Mouse (Mus musculus) thymus, adult 2 months (tissue): ENCODE measurements around the gene Dcx. TPM values are rescaled to one million over a fixed set of nuclear protein-coding genes. Genes with fewer than 3 reads are reported as not detected.

Experiments
- DNase-seq: peaks from one replicate; pipeline ENCODE4 v3.0.0; 2021
- H3K27ac ChIP-seq: fragments of 200-500 bp; 2 replicates; pipeline ENCODE4 v1.5.1; 2012; ENCODE audit warnings: low read length, control low read depth; ENCODE audit not compliant: control insufficient read depth, insufficient read depth
- H3K27me3 ChIP-seq: fragments of 200-500 bp; 2 replicates; pipeline ENCODE4 v1.6.1; 2012; ENCODE audit warnings: mild to moderate bottlenecking, low read length, moderate library complexity, mixed read lengths; ENCODE audit not compliant: control insufficient read depth, insufficient read depth
- H3K36me3 ChIP-seq: fragments of 200-500 bp; 2 replicates; pipeline ENCODE4 v1.6.1; 2012; ENCODE audit warnings: mild to moderate bottlenecking, low read length, moderate library complexity; ENCODE audit not compliant: control insufficient read depth, insufficient read depth
- H3K4me1 ChIP-seq: fragments of 200-500 bp; replicated peaks from 2 replicates; pipeline ENCODE4 v1.6.1; 2012; ENCODE audit warnings: low read length; ENCODE audit not compliant: control insufficient read depth, insufficient read depth
- H3K4me3 ChIP-seq: fragments of 200-500 bp; 2 replicates; pipeline ENCODE4 v1.5.1; 2012; ENCODE audit warnings: mild to moderate bottlenecking, low read length, control low read depth, moderate library complexity; ENCODE audit not compliant: control insufficient read depth, insufficient read depth
- CTCF ChIP-seq: fragments of 200-500 bp; IDR thresholded peaks from 2 replicates; pipeline ENCODE4 v1.5.1; 2012; ENCODE audit warnings: mild to moderate bottlenecking, control low read depth, low read length, moderate library complexity, borderline replicate concordance; ENCODE audit not compliant: control insufficient read depth, poor library complexity, insufficient read depth; ENCODE audit errors: extremely low read depth
- POLR2A ChIP-seq: fragments of 200-500 bp; IDR thresholded peaks from 2 replicates; pipeline ENCODE4 v1.6.1; 2012; ENCODE audit warnings: mild to moderate bottlenecking, low read length, control low read depth, moderate library complexity; ENCODE audit not compliant: control insufficient read depth, poor library complexity, insufficient read depth; ENCODE audit errors: extremely low read depth
- WGBS: fragments of 180-500 bp; shearing (Covaris S2); methylation state at CpG from one replicate; pipeline ENCODE4 v1.1.7; 2018; 5-methylcytosine and 5-hydroxymethylcytosine counted together
- polyA plus RNA-seq: library from polyadenylated mRNA; depleted of rRNA; stranded (reverse); fragments of >200 nt; gene quantifications from 2 replicates; pipeline ENCODE4 v1.2.3, GENCODE M21; 2012; rRNA removed

The Dcx gene
- polyA plus RNA-seq = 0.05 and 0.09 TPM in 2 replicates

- H3K4me3 ChIP-seq = no peak within 1 kb of the TSS
- TF ChIP-seq CTCF (no peak), POLR2A (no peak)
- no peaks in the 10 kb centered on the region for H3K36me3 ChIP-seq
- H3K4me1 ChIP-seq = no peaks in the 10 kb centered on the region
- WGBS = 55% methylated on average over 8 of the region's 8 CpGs
- no peaks in the 10 kb centered on the region for H3K27me3 ChIP-seq
- H3K27ac ChIP-seq = no peak within 1 kb of the TSS
- no peak for DNase-seq
These were observed at the start of gene Dcx for GRCm38 (mm10) chrX:143932958-143933357. Gene Dcx, minus strand, starts transcription at chrX:143933311.

- no peak overlapping the region for H3K27ac ChIP-seq
- no peak overlapping the region for H3K4me3 ChIP-seq
- H3K27me3 ChIP-seq = no peaks in the 10 kb centered on the region
- TF ChIP-seq CTCF = no peak
- no peak for TF ChIP-seq POLR2A
- DNase-seq = no peak
- H3K4me1 ChIP-seq = no peaks in the 10 kb centered on the region
- WGBS = 67% methylated on average over 6 of the region's 6 CpGs
- H3K36me3 ChIP-seq = no peaks in the 10 kb centered on the region
These were observed 33.1 kb upstream of the Dcx start for GRCm38 (mm10) chrX:143966249-143966648.

GRCm38 (mm10) chrX:143933671-143934070 is 560 bp upstream of the Dcx start:
- TF ChIP-seq POLR2A (no peak), CTCF (no peak)
- 91% methylated on average over 2 of the region's 2 CpGs for WGBS
- Histone ChIP-seq H3K4me3 (no peak overlapping the region), H3K27ac (no peak overlapping the region), H3K4me1 (no peaks in the 10 kb centered on the region), H3K27me3 (no peaks in the 10 kb centered on the region), H3K36me3 (no peaks in the 10 kb centered on the region)
- no peak for DNase-seq

GRCm38 (mm10) chrX:143932530-143932929 is 581 bp downstream of the Dcx start:
- no peak overlapping the region for H3K4me3 ChIP-seq
- no peaks in the 10 kb centered on the region for H3K27me3 ChIP-seq
- 72% methylated on average over 1 of the region's 1 CpGs for WGBS
- H3K27ac ChIP-seq = no peak overlapping the region
- no peaks in the 10 kb centered on the region for H3K36me3 ChIP-seq
- H3K4me1 ChIP-seq = no peaks in the 10 kb centered on the region
- no peak for DNase-seq
- TF ChIP-seq POLR2A (no peak), CTCF (no peak)

GRCm38 (mm10) chrX:143931400-143932185 is 1.5 kb downstream of the Dcx start:
- 40% methylated on average over 6 of the region's 6 CpGs for WGBS
- Histone ChIP-seq H3K27ac (no peak overlapping the region), H3K36me3 (no peaks in the 10 kb centered on the region), H3K4me1 (no peaks in the 10 kb centered on the region), H3K27me3 (no peaks in the 10 kb centered on the region), H3K4me3 (no peak overlapping the region)
- DNase-seq = no peak
- no peak for TF ChIP-seq CTCF
- no peak for TF ChIP-seq POLR2A

- 88% methylated on average over 5 of the region's 5 CpGs for WGBS
- no peak for DNase-seq
These were observed 11.0 kb downstream of the Dcx start for GRCm38 (mm10) chrX:143922070-143922469.

More at GRCm38 (mm10) chrX:143922070-143922469, 11.0 kb downstream of the Dcx start:
- Histone ChIP-seq H3K27ac (no peak overlapping the region), H3K4me1 (no peaks in the 10 kb centered on the region), H3K4me3 (no peak overlapping the region), H3K27me3 (no peaks in the 10 kb centered on the region), H3K36me3 (no peaks in the 10 kb centered on the region)
- TF ChIP-seq POLR2A (no peak), CTCF (no peak)
